Mouse (Mus musculus): Measurements from ENCODE around the gene Jak1.

Jak1 gene

DNA sequence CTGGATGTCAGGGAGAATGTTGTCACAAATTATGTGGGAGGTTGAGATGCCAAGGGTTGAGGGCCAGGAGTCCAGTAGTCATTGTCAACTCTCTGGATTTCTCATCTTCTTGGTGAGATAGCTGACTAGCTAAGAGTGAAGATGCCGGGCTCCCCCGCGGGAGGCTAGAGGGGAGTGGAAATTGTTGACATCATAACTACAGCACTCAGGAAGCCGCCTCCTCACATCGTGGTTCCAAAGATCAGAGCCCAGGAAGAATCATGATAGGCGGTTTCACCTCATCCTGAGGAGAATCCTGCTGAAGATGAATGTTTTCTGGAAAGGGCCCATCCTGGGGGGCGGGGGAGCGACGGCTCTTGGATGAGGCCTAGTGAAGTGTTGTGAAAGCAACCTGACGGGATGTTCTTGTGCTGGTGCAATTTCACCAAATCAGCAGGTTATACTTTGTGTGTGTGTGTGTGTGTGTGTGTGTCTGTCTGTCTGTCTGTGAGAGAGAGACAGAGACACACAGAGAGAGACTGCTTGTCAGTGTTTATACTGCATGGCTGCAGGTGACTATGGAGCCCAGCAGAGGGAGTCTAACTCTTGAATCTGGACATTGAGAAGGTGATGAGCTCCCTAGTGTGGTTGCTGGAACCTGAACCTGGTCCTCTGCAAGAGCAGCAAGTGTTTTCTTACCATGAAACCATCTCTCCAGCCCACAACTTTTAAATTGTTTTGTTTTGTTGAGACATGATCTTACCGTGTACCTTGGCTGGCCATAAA, 118.0 kb downstream of the Jak1 start:
- DNase-seq (ENCODE audit: low read depth, low spot score) = no peak

DNA sequence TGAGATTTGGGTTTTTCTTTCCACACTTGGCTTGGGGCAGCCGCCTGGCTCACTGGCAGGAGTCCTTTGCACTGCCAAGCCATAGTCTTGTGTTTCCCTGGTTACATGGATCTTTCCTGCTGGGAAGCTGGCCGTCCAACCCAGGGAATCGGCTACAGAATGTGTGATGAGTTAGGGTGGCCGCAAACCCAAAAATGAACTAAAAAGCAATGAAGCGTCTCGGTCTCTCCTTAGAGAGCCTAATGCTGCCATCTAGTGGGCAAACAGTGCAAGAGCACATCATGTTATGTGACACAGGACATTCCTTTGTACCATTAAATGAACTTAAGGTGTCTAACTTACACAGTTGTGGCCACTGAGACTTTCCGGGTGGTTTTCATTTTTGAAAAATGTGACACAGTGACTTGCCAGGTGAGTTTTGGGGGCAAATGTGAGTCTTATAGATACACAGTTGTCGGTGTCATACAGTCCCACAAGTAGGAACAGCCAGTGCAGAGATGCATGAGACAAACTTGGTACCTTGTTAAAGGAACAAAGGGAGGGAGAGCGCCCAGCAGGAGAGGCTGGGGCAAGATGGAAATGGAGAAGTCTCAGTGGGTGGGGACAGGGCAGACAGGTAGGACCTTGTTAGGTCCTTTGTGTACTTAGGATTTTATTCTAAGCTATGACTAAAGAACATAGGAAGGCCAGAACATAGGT, 118.9 kb downstream of the Jak1 start:
- DNase-seq (ENCODE audit: low read depth, low spot score) = peak; percentile 60

DNA sequence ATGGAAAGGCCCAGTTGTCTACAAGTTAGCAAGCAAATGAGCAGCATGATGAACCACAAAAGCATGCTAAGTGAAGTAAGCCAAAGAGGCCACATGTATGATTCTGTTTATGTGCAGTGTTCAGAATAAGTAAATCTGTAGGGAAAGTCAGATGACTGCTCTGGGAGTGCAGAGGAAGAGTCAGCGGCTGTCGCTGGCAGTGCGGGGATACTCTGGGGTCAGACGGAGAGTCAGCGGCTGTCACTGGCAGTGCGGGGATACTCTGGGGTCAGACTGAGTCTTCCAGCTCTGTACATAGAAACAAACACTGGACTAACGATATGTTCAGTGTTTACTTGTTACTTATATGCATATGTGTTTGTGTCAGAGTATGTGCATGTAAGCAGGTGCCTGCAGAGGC, 120.3 kb downstream of the Jak1 start:
- DNase-seq (ENCODE audit: low read depth, low spot score) = no peak

DNA sequence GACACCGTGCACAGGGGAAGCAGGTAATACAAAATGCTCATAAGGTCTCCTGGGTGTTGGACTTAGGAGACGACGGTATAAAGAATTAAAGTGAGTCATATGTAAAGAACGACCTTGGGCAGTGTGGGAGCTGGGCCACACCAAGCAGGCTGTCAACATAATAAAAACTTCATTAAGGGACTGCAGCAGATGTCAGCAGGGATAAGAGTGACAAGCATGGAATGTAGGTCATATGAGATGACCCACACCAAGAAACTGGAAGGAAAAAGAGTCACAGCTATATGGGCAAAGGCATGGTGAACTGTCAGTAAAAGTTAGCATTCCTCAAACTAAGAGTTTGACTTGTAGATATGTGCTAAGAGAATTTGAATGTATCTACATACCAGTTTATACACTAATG, 120.7 kb downstream of the Jak1 start:
- DNase-seq (ENCODE audit: low read depth, low spot score) = no peak

DNA sequence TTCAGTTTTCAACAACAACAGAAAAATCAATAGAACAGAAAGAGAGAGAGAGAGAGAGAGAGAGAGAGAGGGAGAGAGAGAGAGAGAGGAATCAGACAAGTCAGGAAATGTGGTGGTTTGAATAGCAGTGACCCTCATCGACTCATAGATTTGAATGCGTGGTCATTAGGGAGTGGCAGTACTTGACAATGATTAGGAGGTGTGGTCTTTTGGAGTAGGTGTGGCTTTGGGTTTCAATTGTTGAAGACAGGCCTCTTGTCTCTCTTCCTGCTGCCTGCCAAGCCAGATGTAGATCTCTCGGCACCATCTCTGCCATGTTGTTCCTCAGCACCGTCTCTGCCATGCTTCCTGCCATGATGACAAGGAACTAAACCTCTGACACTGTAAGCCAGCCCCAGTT, 121.2 kb downstream of the Jak1 start:
- DNase-seq (ENCODE audit: low read depth, low spot score) = no peak

DNA sequence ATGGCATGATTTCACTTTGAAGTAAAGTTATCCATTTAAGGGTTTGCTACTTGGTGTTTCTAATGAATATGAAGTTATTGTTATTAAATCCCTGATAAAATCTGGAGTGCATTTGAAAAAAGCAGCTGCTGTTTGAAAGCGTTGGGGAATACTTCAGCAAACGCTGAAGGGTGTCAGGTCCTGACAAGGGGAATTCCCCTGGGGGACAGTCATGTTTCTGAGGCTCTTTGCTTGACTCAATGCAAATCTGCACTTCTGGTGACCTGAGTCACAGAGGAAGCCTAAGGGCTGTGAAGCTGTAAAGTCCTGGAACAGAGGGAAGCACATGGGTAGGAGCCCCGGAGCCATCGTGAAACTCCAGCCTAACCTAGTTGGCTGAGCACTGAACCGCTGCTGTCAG, 123.3 kb downstream of the Jak1 start:
- no peak for DNase-seq (ENCODE audit: low read depth, low spot score)

DNA sequence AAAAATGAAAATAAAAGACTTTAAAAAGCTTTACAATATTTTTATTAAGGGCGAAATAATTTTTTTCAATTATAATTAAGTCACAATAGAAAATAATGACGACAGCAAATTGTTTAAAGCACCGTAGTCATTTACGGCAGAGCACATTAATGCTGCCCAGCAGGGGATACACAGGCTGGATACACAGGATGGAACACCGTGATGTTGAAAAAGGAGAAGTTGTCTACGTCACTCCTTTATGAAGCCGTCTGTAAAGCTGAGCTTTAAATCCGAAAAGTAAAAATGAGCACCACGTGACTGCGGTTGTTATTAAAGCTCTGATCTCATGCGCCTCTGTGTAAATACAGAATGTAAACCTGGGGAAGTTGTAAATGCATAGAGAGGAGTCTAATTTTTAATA, 127.1 kb downstream of the Jak1 start:
- DNase-seq (ENCODE audit: low read depth, low spot score) = no peak

DNA sequence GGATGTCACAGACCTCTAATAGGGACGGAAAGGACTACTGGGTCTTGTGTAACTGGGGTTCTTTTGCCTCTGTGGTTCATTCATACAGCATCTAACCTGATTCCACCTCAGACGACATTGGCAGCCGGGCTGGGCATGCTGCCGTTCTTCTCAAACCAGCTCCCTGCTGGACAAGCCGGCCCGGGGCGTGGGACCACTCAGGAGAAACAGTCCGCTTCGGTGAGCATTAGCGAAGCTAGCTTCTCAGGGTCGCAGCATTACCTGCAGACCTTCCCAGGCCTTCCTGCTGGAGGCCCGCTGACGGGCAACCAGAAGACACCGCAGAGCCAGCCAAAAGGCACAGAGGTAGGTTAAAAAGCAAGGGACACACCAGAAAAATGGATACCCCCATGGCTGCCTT, 129.2 kb downstream of the Jak1 start:
- DNase-seq (ENCODE audit: low read depth, low spot score) = no peak

DNA sequence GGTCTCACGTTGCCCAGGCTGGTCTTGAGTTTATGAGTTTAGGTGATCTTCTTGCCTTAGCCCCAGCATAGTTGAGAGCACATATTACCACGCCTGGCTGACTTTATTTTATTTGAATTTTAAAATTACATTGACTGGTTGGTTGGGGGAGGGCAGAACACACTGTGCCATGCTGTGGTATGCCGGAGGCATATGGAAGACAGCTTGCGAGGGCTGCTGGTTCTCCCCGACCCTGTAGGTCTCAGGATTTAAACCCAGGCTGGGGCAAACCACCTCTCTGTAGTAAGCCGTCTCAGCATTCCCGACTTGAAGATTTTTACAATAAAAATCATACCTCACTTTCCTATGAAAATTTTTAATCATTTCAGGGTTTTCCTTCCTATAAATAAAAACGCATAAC, 130.1 kb downstream of the Jak1 start:
- DNase-seq (ENCODE audit: low read depth, low spot score) = no peak

DNA sequence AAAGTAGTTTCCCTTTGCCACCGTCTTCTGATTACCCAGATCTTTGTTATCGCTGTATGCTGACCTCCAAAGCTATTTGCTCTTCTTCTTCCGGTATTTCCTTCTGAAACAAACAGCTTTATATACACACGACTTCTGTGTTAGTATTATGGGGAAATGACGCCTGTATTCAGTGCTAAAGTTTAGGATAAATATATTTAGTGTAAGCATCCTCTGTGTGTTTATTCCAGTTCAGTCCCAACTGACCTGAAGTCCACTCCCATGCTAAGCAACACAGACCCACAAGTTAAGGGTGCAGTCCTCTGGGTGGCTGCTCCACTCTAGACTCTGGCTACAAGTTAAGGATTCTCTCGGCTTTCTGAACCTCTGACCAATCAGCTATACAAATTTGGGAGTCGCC, 144.1 kb downstream of the Jak1 start:
- DNase-seq (ENCODE audit: low read depth, low spot score) = no peak

DNA sequence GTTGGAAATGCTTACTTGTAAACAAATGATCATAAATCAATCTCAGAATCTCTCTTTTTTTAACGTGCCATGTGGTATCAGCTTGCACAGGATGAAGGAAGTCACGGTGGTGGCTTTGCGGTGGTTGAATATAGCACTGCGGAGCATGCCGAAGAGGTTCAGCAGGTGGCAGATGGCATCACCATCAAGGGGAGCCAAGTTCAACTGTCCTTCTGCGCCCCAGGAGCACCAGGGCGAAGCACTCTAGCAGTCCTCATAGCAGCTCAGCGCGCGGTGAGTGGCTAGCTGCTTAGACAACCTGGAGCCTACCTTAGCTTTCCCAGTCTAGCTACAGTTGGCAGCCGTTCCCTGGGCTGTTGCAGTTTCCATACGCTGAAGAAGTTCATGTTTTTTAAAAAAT, 158.0 kb downstream of the Jak1 start:
- DNase-seq (ENCODE audit: low read depth, low spot score) = no peak
